Mouse (Mus musculus): ENCODE data around the gene Uprt. TPM values are rescaled to one million over a fixed set of nuclear protein-coding genes. Genes with fewer than 3 reads are reported as not detected.

Gene Uprt
- polyA plus RNA-seq, 1 experiment from 2014 or later: 2.6 TPM

- no peak for ATAC-seq (ENCODE audit: low FRiP score, low TSS enrichment)
- DNase-seq: no peak
- Histone ChIP-seq H3K4me3 (replicated peaks; ENCODE audit: low read depth, low read length) (no peak overlapping the region), H3K4me1 (ENCODE audit: control insufficient read depth, insufficient read depth, low read length) (no peaks in the 10 kb centered on the region), H3K4me2 (ENCODE audit: low read length) (no peak overlapping the region), H3K9me3 (ENCODE audit: control insufficient read depth, low read length) (no peaks in the 10 kb centered on the region), H3K27me3 (ENCODE audit: control insufficient read depth, insufficient read depth, low read length) (no peaks in the 10 kb centered on the region; the same call in 1 of the 2 replicates), H3K36me3 (ENCODE audit: control insufficient read depth, insufficient read depth, low read length) (no peaks in the 10 kb centered on the region), H3K27ac (replicated peaks; ENCODE audit: low read depth, low read length) (no peak overlapping the region), H3K9ac (replicated peaks; ENCODE audit: low read length) (no peak overlapping the region)
- WGBS: 87% methylated on average over 4 of the region's 4 CpGs
Observed at GRCm38 (mm10) chrX:104488870-104489467, 6.4 kb downstream of the Uprt start.

GRCm38 (mm10) chrX:104489626-104490355 is 7.2 kb downstream of the Uprt start:
- H3K4me2 ChIP-seq (ENCODE audit: low read length): no peak overlapping the region
- H3K9me3 ChIP-seq (ENCODE audit: control insufficient read depth, low read length): no peaks in the 10 kb centered on the region
- H3K27ac ChIP-seq (replicated peaks; ENCODE audit: low read depth, low read length): no peak overlapping the region
- WGBS: 62% methylated on average over 4 of the region's 4 CpGs
- no peak overlapping the region for H3K9ac ChIP-seq (replicated peaks; ENCODE audit: low read length)
- no peak for ATAC-seq (ENCODE audit: low FRiP score, low TSS enrichment)
- no peaks in the 10 kb centered on the region for H3K27me3 ChIP-seq (ENCODE audit: control insufficient read depth, insufficient read depth, low read length)
- no peaks in the 10 kb centered on the region for H3K36me3 ChIP-seq (ENCODE audit: control insufficient read depth, insufficient read depth, low read length)
- H3K4me3 ChIP-seq (replicated peaks; ENCODE audit: low read depth, low read length): no peak overlapping the region
- no peak for DNase-seq
- H3K4me1 ChIP-seq (ENCODE audit: control insufficient read depth, insufficient read depth, low read length): no peaks in the 10 kb centered on the region

- H3K9me3 ChIP-seq (ENCODE audit: control insufficient read depth, low read length): no peaks in the 10 kb centered on the region
- no peak overlapping the region for H3K9ac ChIP-seq (replicated peaks; ENCODE audit: low read length)
- H3K36me3 ChIP-seq (ENCODE audit: control insufficient read depth, insufficient read depth, low read length): 0 out of 2 replicates have a peak, but pooled peaks cover 2% of the 10 kb centered on the region
- no peak for ATAC-seq (ENCODE audit: low FRiP score, low TSS enrichment)
- H3K4me3 ChIP-seq (replicated peaks; ENCODE audit: low read depth, low read length): no peak overlapping the region
- H3K27me3 ChIP-seq (ENCODE audit: control insufficient read depth, insufficient read depth, low read length): 0 out of 2 replicates have a peak, but pooled peaks cover 3% of the 10 kb centered on the region
- H3K27ac ChIP-seq (replicated peaks; ENCODE audit: low read depth, low read length): no peak overlapping the region
- DNase-seq: no peak
- H3K4me2 ChIP-seq (ENCODE audit: low read length): no peak overlapping the region
- no peaks in the 10 kb centered on the region for H3K4me1 ChIP-seq (ENCODE audit: control insufficient read depth, insufficient read depth, low read length)
- WGBS: 78% methylated on average over 5 of the region's 5 CpGs
Observed at GRCm38 (mm10) chrX:104501765-104502164, 19.1 kb downstream of the Uprt start.

- no peak for DNase-seq
- no peak for ATAC-seq (ENCODE audit: low FRiP score, low TSS enrichment)
- Histone ChIP-seq H3K9ac (replicated peaks; ENCODE audit: low read length) (no peak overlapping the region), H3K4me2 (ENCODE audit: low read length) (no peak overlapping the region), H3K4me3 (replicated peaks; ENCODE audit: low read depth, low read length) (no peak overlapping the region), H3K9me3 (ENCODE audit: control insufficient read depth, low read length) (no peaks in the 10 kb centered on the region), H3K27me3 (ENCODE audit: control insufficient read depth, insufficient read depth, low read length) (no peaks in the 10 kb centered on the region; the same call in 1 of the 2 replicates), H3K36me3 (ENCODE audit: control insufficient read depth, insufficient read depth, low read length) (no peaks in the 10 kb centered on the region), H3K4me1 (ENCODE audit: control insufficient read depth, insufficient read depth, low read length) (no peaks in the 10 kb centered on the region), H3K27ac (replicated peaks; ENCODE audit: low read depth, low read length) (no peak overlapping the region)
- 90% methylated on average over 4 of the region's 4 CpGs for WGBS
Observed at GRCm38 (mm10) chrX:104542635-104543034, 60.0 kb downstream of the Uprt start.

GRCm38 (mm10) chrX:104543919-104544595 is 61.4 kb downstream of the Uprt start:
- Histone ChIP-seq H3K4me3 (replicated peaks; ENCODE audit: low read depth, low read length) (no peak overlapping the region), H3K36me3 (ENCODE audit: control insufficient read depth, insufficient read depth, low read length) (no peaks in the 10 kb centered on the region), H3K9me3 (ENCODE audit: control insufficient read depth, low read length) (no peaks in the 10 kb centered on the region), H3K27ac (replicated peaks; ENCODE audit: low read depth, low read length) (no peak overlapping the region), H3K4me1 (ENCODE audit: control insufficient read depth, insufficient read depth, low read length) (no peaks in the 10 kb centered on the region), H3K27me3 (ENCODE audit: control insufficient read depth, insufficient read depth, low read length) (no peaks in the 10 kb centered on the region; the same call in 1 of the 2 replicates), H3K9ac (replicated peaks; ENCODE audit: low read length) (no peak overlapping the region), H3K4me2 (ENCODE audit: low read length) (no peak overlapping the region)
- WGBS: 86% methylated on average over 4 of the region's 4 CpGs
- ATAC-seq (ENCODE audit: low FRiP score, low TSS enrichment): no peak
- no peak for DNase-seq

GRCm38 (mm10) chrX:104545283-104545682 is 62.7 kb downstream of the Uprt start:
- Histone ChIP-seq H3K9me3 (ENCODE audit: control insufficient read depth, low read length) (no peaks in the 10 kb centered on the region), H3K27ac (replicated peaks; ENCODE audit: low read depth, low read length) (no peak overlapping the region), H3K36me3 (ENCODE audit: control insufficient read depth, insufficient read depth, low read length) (no peaks in the 10 kb centered on the region), H3K4me1 (ENCODE audit: control insufficient read depth, insufficient read depth, low read length) (no peaks in the 10 kb centered on the region), H3K9ac (replicated peaks; ENCODE audit: low read length) (no peak overlapping the region), H3K4me3 (replicated peaks; ENCODE audit: low read depth, low read length) (no peak overlapping the region), H3K27me3 (ENCODE audit: control insufficient read depth, insufficient read depth, low read length) (no peaks in the 10 kb centered on the region), H3K4me2 (ENCODE audit: low read length) (no peak overlapping the region)
- DNase-seq (no peak), ATAC-seq (ENCODE audit: low FRiP score, low TSS enrichment) (no peak)
- WGBS: 95% methylated on average over 1 of the region's 1 CpGs

Other genes starting within 250 kb of the Uprt start
- gene Abcb7, start 69.0 kb upstream of the Uprt start, polyA plus RNA-seq (2014; fragmentation: Nextera tagmentation; extraction: Ambion mirVana): 9.3 and 13.6 TPM in 2 replicates
- gene Zdhhc15, start 188.2 kb downstream of the Uprt start, polyA plus RNA-seq (2014; fragmentation: Nextera tagmentation; extraction: Ambion mirVana): 3.8 and 6.1 TPM in 2 replicates

Measured in midbrain, embryonic 14.5 days (tissue).